Mouse (Mus musculus) embryo, embryonic 11.5 days (tissue): ENCODE measurements around the gene Cactin.

Source experiments
- DNase-seq: peaks from one replicate; pipeline ENCODE4 v3.0.0-alpha.2; 2012; ENCODE audit warnings: low read depth, low spot score

Cactin gene

GRCm38 (mm10) chr10:81342686-81343505 is 22.0 kb downstream of the Cactin start, which contains the start of gene Gipc3:
TSS of gene Gipc3 (minus strand) at chr10:81343266.
- no peak for DNase-seq

GRCm38 (mm10) chr10:81344421-81345161 is 23.7 kb downstream of the Cactin start:
- no peak for DNase-seq

GRCm38 (mm10) chr10:81345162-81345534 is 24.2 kb downstream of the Cactin start:
- DNase-seq: no peak

GRCm38 (mm10) chr10:81346453-81347067 is 25.7 kb downstream of the Cactin start:
- no peak for DNase-seq

GRCm38 (mm10) chr10:81349146-81349545 is 28.2 kb downstream of the Cactin start:
- DNase-seq: no peak

GRCm38 (mm10) chr10:81349961-81350350 is 29.1 kb downstream of the Cactin start:
- no peak for DNase-seq

GRCm38 (mm10) chr10:81350351-81351063 is 29.6 kb downstream of the Cactin start, which contains the start of gene Hmg20b:
TSS of gene Hmg20b (minus strand) at chr10:81350480.
- peak; percentile 97 for DNase-seq

GRCm38 (mm10) chr10:81351678-81352291 is 30.9 kb downstream of the Cactin start:
- DNase-seq: no peak

GRCm38 (mm10) chr10:81354738-81355477 is 34.0 kb downstream of the Cactin start:
- no peak for DNase-seq

- DNase-seq: no peak
These were observed 34.6 kb downstream of the Cactin start for GRCm38 (mm10) chr10:81355533-81355932.

- no peak for DNase-seq
These were observed 35.6 kb downstream of the Cactin start for GRCm38 (mm10) chr10:81356352-81356990.

GRCm38 (mm10) chr10:81356991-81357844 is 36.3 kb downstream of the Cactin start, which contains the start of gene Mfsd12:
TSS of gene Mfsd12 (plus strand) at chr10:81357491.
- peak; percentile 80 for DNase-seq

GRCm38 (mm10) chr10:81358209-81358608 is 37.3 kb downstream of the Cactin start:
- DNase-seq: no peak

- DNase-seq: no peak
These were observed 37.9 kb downstream of the Cactin start for GRCm38 (mm10) chr10:81358841-81359240.

- no peak for DNase-seq
These were observed 39.8 kb downstream of the Cactin start for GRCm38 (mm10) chr10:81360721-81361120.

GRCm38 (mm10) chr10:81362336-81362949 is 41.5 kb downstream of the Cactin start:
- no peak for DNase-seq

GRCm38 (mm10) chr10:81363436-81364346 is 42.8 kb downstream of the Cactin start:
- no peak for DNase-seq
